Mouse (Mus musculus) testis, postnatal 14 days (tissue): ENCODE results near the gene Pip.

Experiments used
- DNase-seq: peaks from one replicate; pipeline ENCODE4 v3.0.0; 2021; ENCODE audit warnings: low spot score

Gene Pip

DNA sequence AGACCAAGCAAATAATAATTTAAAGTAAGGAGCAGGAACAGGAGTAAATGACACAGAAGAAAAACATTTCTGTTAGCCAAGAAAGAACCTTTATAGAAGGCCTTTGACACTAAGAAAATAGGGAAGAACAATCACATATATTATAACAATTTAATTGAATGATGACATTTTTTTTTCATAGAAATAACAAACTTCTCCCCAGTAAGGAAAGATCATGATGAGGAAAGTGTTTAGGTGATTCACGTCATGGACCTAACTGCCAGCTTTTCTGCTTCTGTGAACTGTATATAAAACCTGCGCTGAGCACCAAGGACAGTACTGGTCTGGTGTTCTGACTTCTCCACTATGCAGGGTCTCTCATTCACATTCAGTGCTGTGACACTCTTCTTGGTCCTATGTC is at the start of gene Pip:
TSS of gene Pip (plus strand) at position 301 of the 400 bp plus-strand sequence.
- DNase-seq: no peak

DNA sequence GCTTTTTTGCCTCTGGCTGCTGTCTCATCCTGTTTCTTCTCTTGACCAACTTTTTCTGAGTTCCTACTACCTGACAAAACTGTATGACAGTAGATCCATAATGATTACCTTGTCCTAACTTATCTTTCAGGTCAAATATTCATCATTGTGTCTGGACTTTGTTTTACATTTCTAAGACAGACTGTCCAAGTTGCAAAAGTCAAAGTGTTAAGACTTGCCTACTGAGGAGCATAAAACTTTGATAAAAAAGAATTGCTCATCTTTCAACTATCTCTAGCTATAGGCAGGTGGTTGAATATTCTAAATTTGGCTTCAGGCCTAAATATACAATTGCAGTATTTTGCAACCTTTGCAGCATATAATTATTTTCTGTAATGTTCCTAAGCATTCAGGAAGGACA is 23.2 kb upstream of the Pip start:
- DNase-seq: no peak

DNA sequence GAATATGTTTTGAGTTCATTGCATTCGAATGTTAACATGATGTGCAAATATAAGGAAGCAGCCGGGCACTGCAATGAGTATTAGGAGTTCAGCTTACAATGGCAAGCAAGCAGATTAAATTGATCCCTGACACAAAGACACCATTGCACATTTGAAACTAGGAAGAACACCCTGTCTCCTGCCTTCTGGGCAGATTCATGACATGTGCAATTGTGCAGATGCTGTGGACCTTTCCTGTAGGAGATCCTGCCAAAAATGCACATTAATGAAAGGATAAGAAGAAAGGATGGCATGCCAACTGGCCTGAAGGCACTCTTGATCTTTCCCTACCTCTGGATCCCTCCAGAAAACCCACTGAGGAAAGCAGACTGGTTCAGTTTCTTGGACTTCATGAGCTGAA is 17.8 kb upstream of the Pip start:
- no peak for DNase-seq

DNA sequence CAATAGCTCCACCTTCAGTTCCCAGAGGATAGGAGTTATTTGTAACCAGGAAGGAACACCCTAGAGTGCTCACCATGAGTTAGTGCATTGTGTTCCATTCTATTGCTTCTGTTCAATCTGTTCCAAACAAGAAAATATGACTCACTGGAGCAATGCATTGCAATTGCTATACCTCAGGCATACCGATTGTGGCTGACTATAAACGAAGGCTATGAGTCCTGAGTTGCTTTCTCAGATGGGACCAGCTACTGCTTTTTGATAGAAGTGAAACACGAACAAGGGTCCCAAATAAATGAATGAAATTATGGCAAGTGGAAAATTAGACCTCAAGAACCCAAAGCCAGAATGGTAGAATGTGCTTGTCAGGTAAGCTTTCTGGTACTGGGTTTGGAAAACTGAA is 5.4 kb downstream of the Pip start, which contains the start of gene Sval2:
TSS of gene Sval2 (plus strand) at position 301 of the 400 bp plus-strand sequence.
- no peak for DNase-seq

DNA sequence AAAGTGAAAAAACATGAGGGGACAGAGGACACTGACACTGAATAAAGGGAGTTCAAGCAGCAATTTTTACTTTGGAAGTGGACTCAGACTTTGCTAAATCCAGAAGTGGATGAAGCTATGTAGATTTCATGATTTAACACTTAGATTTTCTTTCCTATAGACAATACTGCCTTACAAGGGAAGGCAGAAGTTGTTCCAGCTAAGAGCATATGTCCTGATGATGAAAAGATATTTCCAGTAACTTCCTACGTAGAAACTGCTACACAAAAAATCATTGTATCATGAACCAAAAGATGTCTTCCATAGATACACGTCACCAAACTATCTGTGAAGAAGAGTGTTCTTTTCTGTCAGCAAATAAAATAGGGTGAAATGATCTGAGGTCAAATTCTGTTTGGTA is 16.7 kb downstream of the Pip start:
- DNase-seq: no peak
